Mouse (Mus musculus) heart, embryonic 14.5 days (tissue): ENCODE measurements around the gene Neu3. TPM values are rescaled to one million over a fixed set of nuclear protein-coding genes. Genes with fewer than 3 reads are reported as not detected.

ENCODE experiments used
- ATAC-seq: fragments of 200-750 bp; cut with Nextera tagmentation; 2 replicates; pipeline ENCODE4 v1.8.0; 2017; ENCODE audit warnings: low read depth, moderate TSS enrichment; ENCODE audit not compliant: insufficient number of reproducible peaks, insufficient read depth, low FRiP score
- H3K27ac ChIP-seq, 2 experiments: fragments of 200-500 bp in 1 of 2; fragments of 300-500 bp in 1 of 2; sonication (generic) in 1 of 2; replicated peaks in 1 of 2; 2 replicates each; pipeline ENCODE4 v1.5.1; 2012 to 2014; ENCODE audit warnings: low read depth in 2 of 2, low read length in 2 of 2, control low read depth in 1 of 2, mild to moderate bottlenecking in 1 of 2, mixed read lengths in 1 of 2; ENCODE audit not compliant: control insufficient read depth in 1 of 2, insufficient read depth in 1 of 2
- H3K27me3 ChIP-seq: fragments of 300-500 bp; sonication (generic); 2 replicates; pipeline ENCODE4 v1.6.1; 2014; ENCODE audit warnings: mild to moderate bottlenecking, low read length, control low read depth; ENCODE audit not compliant: control insufficient read depth, insufficient read depth
- H3K36me3 ChIP-seq: fragments of 300-500 bp; sonication (generic); 2 replicates; pipeline ENCODE4 v1.6.1; 2014; ENCODE audit warnings: mild to moderate bottlenecking, control low read depth, low read length, mixed read lengths; ENCODE audit not compliant: control insufficient read depth, insufficient read depth
- H3K4me1 ChIP-seq, 2 experiments: fragments of 200-500 bp in 1 of 2; fragments of 300-500 bp in 1 of 2; sonication (generic) in 1 of 2; 2 replicates each; pipeline ENCODE4 v1.6.1; 2012 to 2014; ENCODE audit warnings: low read length in 2 of 2, control low read depth in 1 of 2, mixed read lengths in 1 of 2; ENCODE audit not compliant: control insufficient read depth in 2 of 2, insufficient read depth in 2 of 2
- H3K4me2 ChIP-seq: fragments of 300-500 bp; sonication (generic); 2 replicates; pipeline ENCODE4 v1.6.1; 2014; ENCODE audit warnings: mild to moderate bottlenecking, low read length
- H3K4me3 ChIP-seq, 2 experiments: fragments of 200-500 bp in 1 of 2; fragments of 300-500 bp in 1 of 2; sonication (generic) in 1 of 2; 2 replicates each; pipeline ENCODE4 v1.5.1; 2012 to 2014; ENCODE audit warnings: low read length in 2 of 2, mild to moderate bottlenecking in 2 of 2, control low read depth in 1 of 2, low read depth in 1 of 2, moderate library complexity in 1 of 2; ENCODE audit not compliant: control insufficient read depth in 1 of 2, insufficient read depth in 1 of 2
- H3K9ac ChIP-seq: fragments of 300-500 bp; sonication (generic); 2 replicates; pipeline ENCODE4 v1.6.1; 2014; ENCODE audit warnings: mild to moderate bottlenecking, low read length
- H3K9me3 ChIP-seq: fragments of 300-500 bp; sonication (generic); 2 replicates; pipeline ENCODE4 v1.6.1; 2016; ENCODE audit warnings: low read length, control low read depth; ENCODE audit not compliant: control insufficient read depth
- WGBS: fragments of 180-500 bp; shearing (Covaris S2); extraction: QIAGEN DNeasy Blood & Tissue Kit; methylation state at CpG from one replicate; pipeline ENCODE4 v1.1.7; 2014; 5-methylcytosine and 5-hydroxymethylcytosine counted together
- polyA plus RNA-seq: library from polyadenylated mRNA; unstranded; fragments of >200 nt; fragmentation: Nextera tagmentation; extraction: Ambion mirVana; gene quantifications from 2 replicates; pipeline ENCODE4 v1.2.1, GENCODE M21; 2014

Gene Neu3
- polyA plus RNA-seq, 1 experiment from 2014 or later: 4.0 TPM

GRCm38 (mm10) chr7:99803535-99803934 is 24.7 kb downstream of the Neu3 start:
- WGBS: 46% methylated on average over 8 of the region's 8 CpGs
- H3K4me1 ChIP-seq: no peaks in the 10 kb centered on the region
- no peak overlapping the region; a peak in 1 of 4 replicates for H3K27ac ChIP-seq
- ATAC-seq: no peak
- no peak overlapping the region for H3K4me2 ChIP-seq
- no peaks in the 10 kb centered on the region for H3K36me3 ChIP-seq
- no peak overlapping the region for H3K4me3 ChIP-seq
- no peaks in the 10 kb centered on the region for H3K9me3 ChIP-seq
- no peak overlapping the region for H3K9ac ChIP-seq
- H3K27me3 ChIP-seq: no peaks in the 10 kb centered on the region

GRCm38 (mm10) chr7:99799118-99799517 is 29.1 kb downstream of the Neu3 start:
- Histone ChIP-seq H3K9ac (no peak overlapping the region), H3K36me3 (no peaks in the 10 kb centered on the region), H3K27ac (no peak overlapping the region), H3K4me1 (peaks cover 5% of the 10 kb centered on the region in 2 experiments; a peak in 2 of 4 replicates), H3K27me3 (peaks cover 8% of the 10 kb centered on the region; the same call in 1 of the 2 replicates), H3K9me3 (no peaks in the 10 kb centered on the region), H3K4me3 (no peak overlapping the region), H3K4me2 (no peak overlapping the region)
- ATAC-seq: no peak
- WGBS: 61% methylated on average over 7 of the region's 7 CpGs

DNA sequence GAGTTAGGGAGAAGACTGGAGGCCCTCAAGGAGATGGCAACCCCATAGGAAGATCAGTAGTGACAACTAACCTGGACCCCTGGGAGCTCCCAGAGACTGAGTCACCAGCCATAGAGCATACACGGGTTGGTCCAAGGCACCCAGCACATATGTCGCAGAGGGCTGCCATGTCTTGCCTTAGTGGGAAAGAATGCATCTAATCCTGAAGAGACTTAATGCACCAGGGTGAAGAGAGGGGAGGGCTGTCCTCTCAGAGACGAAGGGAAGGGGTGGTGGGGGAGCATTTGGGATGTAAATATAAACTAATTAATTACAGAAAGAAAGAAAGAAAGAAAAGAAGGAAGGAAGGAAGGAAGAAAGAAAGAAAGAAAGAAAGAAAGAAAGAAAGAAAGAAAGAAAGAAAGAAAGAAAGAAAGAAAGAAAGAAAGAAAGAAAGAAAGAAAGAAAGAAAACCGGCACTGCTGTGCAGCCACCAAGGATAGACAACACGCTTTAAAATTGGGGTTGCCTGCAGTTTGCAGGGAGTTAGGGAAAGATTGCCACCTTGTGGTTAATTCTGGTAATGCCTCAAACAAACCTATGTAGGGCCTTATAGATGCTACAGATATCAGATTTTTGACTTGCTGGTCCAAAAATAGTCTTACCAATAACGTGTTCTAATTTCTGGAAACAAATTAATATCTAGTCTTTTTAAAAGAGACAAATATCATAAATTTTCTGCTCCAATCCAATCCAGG is 30.1 kb downstream of the Neu3 start:
- no peaks in the 10 kb centered on the region for H3K36me3 ChIP-seq
- no peak overlapping the region for H3K27ac ChIP-seq
- H3K9ac ChIP-seq: no peak overlapping the region
- no peaks in the 10 kb centered on the region for H3K9me3 ChIP-seq
- no peak overlapping the region for H3K4me3 ChIP-seq
- peaks cover 5% of the 10 kb centered on the region in 2 experiments; a peak in 2 of 4 replicates for H3K4me1 ChIP-seq
- H3K27me3 ChIP-seq: peaks cover 8% of the 10 kb centered on the region; the same call in 1 of the 2 replicates
- no peak overlapping the region for H3K4me2 ChIP-seq
- WGBS: 34% methylated on average over 6 of the region's 6 CpGs
- ATAC-seq: no peak

GRCm38 (mm10) chr7:99797261-99797660 is 31.0 kb downstream of the Neu3 start:
- no peak for ATAC-seq
- H3K9me3 ChIP-seq: no peaks in the 10 kb centered on the region
- 86% methylated on average over 3 of the region's 3 CpGs for WGBS
- H3K27ac ChIP-seq: no peak overlapping the region
- H3K4me3 ChIP-seq: no peak overlapping the region
- peaks cover 8% of the 10 kb centered on the region; the same call in 1 of the 2 replicates for H3K27me3 ChIP-seq
- H3K9ac ChIP-seq: no peak overlapping the region
- H3K4me1 ChIP-seq: peaks cover 5% of the 10 kb centered on the region in 2 experiments; a peak in 2 of 4 replicates
- H3K4me2 ChIP-seq: no peak overlapping the region
- no peaks in the 10 kb centered on the region for H3K36me3 ChIP-seq

GRCm38 (mm10) chr7:99796471-99796870 is 31.7 kb downstream of the Neu3 start:
- H3K9ac ChIP-seq: no peak overlapping the region
- H3K4me3 ChIP-seq: no peak overlapping the region
- H3K36me3 ChIP-seq: no peaks in the 10 kb centered on the region
- peaks cover 8% of the 10 kb centered on the region; the same call in 1 of the 2 replicates for H3K27me3 ChIP-seq
- WGBS: 72% methylated on average over 3 of the region's 3 CpGs
- no peak for ATAC-seq
- H3K4me2 ChIP-seq: no peak overlapping the region
- H3K27ac ChIP-seq: no peak overlapping the region
- H3K4me1 ChIP-seq: peaks cover 5% of the 10 kb centered on the region in 2 experiments; a peak in 2 of 4 replicates
- H3K9me3 ChIP-seq: no peaks in the 10 kb centered on the region

DNA sequence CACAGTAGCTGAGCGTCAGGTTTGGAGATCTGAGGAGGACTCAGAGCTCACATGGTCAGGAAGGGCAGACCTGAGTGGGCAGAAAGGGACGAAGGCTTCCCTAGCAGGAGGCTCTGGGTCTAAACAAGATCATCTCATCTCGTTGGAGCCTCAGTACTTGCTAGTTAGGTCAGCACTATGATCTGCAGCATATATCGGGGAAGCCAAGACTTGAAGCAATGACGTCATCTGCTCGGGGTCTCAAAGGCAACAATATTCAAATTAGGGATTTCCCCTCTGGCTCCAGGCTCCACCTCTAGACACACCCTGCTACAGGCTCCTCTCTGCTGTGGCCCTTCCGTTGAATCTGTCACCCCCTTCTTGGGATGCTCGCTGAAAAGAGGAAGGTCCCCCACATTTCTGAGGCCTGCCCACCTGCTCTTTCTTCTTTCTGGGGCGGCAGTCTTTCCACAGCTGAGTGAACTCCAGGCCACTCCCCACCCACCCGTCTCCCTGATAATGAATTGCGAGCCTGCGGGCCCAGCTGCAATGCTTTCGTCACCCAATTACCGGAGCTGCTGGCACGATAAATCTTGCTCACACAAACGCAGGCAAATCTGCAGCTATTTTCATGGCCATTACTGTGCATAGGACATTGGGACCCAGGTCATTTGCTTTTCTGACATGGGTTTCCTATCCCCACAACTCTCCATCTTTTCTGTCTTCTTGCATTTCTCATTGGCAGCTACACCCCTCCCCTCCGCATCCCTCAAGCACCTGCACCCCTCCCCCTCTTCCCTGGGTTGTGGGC is 32.8 kb downstream of the Neu3 start:
- WGBS: 13% methylated on average over 17 of the region's 17 CpGs
- Histone ChIP-seq H3K4me1 (peaks cover 5% of the 10 kb centered on the region in 2 experiments; a peak in 2 of 4 replicates), H3K27me3 (peaks cover 8% of the 10 kb centered on the region; the same call in 1 of the 2 replicates), H3K9ac (no peak overlapping the region), H3K9me3 (no peaks in the 10 kb centered on the region), H3K27ac (no peak overlapping the region), H3K4me3 (no peak overlapping the region), H3K4me2 (peak overlapping the region; percentile 14), H3K36me3 (no peaks in the 10 kb centered on the region)
- no peak for ATAC-seq

DNA sequence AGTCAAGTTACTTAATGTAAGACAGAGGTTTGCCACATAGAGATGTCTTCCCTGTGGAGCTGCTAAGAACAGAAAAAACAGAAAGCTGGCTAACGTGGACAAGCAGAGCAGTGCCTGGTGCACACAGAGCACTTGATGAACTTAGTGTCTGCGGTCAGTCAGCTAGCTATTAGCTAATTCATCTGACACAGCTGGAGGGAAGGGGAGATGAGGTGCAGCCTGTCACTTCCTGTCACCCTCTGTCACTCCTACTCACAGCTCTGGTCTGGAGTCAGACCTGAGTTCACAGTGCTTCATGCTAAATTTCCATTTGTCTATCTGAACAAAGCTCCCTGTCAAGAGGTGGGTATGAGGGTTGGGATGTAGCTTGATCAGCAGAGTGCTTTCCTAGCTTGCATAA is 34.1 kb downstream of the Neu3 start:
- Histone ChIP-seq H3K36me3 (no peaks in the 10 kb centered on the region), H3K4me1 (peaks cover 5% of the 10 kb centered on the region in 2 experiments; a peak in 2 of 4 replicates), H3K4me3 (no peak overlapping the region), H3K9me3 (no peaks in the 10 kb centered on the region), H3K27me3 (peaks cover 8% of the 10 kb centered on the region; the same call in 1 of the 2 replicates), H3K27ac (no peak overlapping the region), H3K4me2 (no peak overlapping the region), H3K9ac (no peak overlapping the region)
- WGBS: 52% methylated on average over 2 of the region's 2 CpGs
- ATAC-seq: no peak
